Mouse (Mus musculus): ENCODE results near the gene Stac3. TPM values are rescaled to one million over a fixed set of nuclear protein-coding genes. Genes with fewer than 3 reads are reported as not detected.

Gene Stac3
- polyA plus RNA-seq, 1 experiment = 3.0 TPM

- DNase-seq = no peak
- no peaks in the 10 kb centered on the region for H3K36me3 ChIP-seq (ENCODE audit: control insufficient read depth, insufficient read depth, low read length)
- no peak overlapping the region for H3K4me3 ChIP-seq (ENCODE audit: insufficient read depth, low read depth, low read length)
Observed at GRCm38 (mm10) chr10:127534929-127535384, 33.5 kb downstream of the Stac3 start.

GRCm38 (mm10) chr10:127536586-127537314 lies 35.3 kb downstream of the Stac3 start:
- 0 out of 2 replicates have a peak, but pooled peaks cover 2% of the 10 kb centered on the region for H3K27me3 ChIP-seq (replicated peaks; ENCODE audit: control insufficient read depth, insufficient read depth, low read length)
- H3K4me3 ChIP-seq (ENCODE audit: insufficient read depth, low read depth, low read length) = no peak overlapping the region
- DNase-seq = peak; percentile 56

More at GRCm38 (mm10) chr10:127534929-127535384, 33.5 kb downstream of the Stac3 start:
- no peak for TF ChIP-seq CTCF (conservative IDR thresholded peaks at IDR 0.05; ENCODE audit: insufficient read depth, insufficient read length, low read depth, low read length)
- TF ChIP-seq POLR2A (IDR thresholded peaks at IDR 0.05; ENCODE audit: low read depth, low read length) = no peak
- no peak overlapping the region for H3K27ac ChIP-seq (ENCODE audit: insufficient read depth, low read depth, low read length)
- 0 out of 2 replicates have a peak, but pooled peaks cover 5% of the 10 kb centered on the region for H3K27me3 ChIP-seq (replicated peaks; ENCODE audit: control insufficient read depth, insufficient read depth, low read length)
- peaks cover 10% of the 10 kb centered on the region for H3K4me1 ChIP-seq (ENCODE audit: control insufficient read depth, insufficient read depth, low read length)
- 5% methylated on average over 29 of the region's 30 CpGs for WGBS

DNA sequence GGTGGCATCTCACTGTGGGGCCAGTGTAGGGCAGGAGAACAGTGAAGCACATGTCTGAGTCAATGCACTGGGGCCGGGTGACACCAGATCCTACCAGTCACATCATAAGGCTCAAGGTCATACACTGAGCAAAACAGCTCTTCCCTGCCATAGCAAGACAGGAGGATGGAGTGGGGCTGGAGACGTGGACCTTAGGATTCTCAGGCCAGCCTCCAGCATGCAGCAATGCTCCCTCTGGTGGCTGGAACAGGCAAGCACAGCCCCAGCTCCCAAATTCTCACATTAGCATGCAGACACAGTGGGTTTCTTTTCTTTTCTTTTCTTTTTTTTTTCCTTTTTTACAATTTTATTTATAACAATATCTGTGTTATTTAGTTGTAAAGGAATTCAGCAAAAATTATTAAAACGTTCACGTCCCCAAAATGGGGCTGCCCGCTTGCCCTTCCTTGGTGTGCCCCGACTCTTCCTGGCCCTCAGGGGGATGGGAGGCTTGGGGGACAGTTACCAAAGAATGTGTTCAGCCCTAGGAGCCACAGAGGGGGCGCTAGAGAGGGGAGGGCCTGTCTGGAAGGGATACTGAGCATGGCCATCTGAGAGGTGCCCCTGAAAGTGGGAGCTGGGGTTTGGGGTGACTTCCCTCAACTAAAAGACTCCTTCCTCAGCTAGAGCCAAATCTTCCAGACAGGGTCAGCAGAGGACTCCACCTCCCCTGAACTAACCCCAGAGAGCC lies 36.5 kb downstream of the Stac3 start:
- peak; percentile 96 for TF ChIP-seq CTCF (conservative IDR thresholded peaks at IDR 0.05; ENCODE audit: insufficient read depth, insufficient read length, low read depth, low read length)
- TF ChIP-seq POLR2A (IDR thresholded peaks at IDR 0.05; ENCODE audit: low read depth, low read length) = no peak
- Histone ChIP-seq H3K4me1 (ENCODE audit: control insufficient read depth, insufficient read depth, low read length) (peaks cover 10% of the 10 kb centered on the region), H3K27me3 (replicated peaks; ENCODE audit: control insufficient read depth, insufficient read depth, low read length) (0 out of 2 replicates have a peak, but pooled peaks cover 2% of the 10 kb centered on the region), H3K4me3 (ENCODE audit: insufficient read depth, low read depth, low read length) (no peak overlapping the region), H3K27ac (ENCODE audit: insufficient read depth, low read depth, low read length) (no peak overlapping the region), H3K36me3 (ENCODE audit: control insufficient read depth, insufficient read depth, low read length) (no peaks in the 10 kb centered on the region)
- 30% methylated on average over 7 of the region's 7 CpGs for WGBS
- DNase-seq = peak; percentile 84

More at GRCm38 (mm10) chr10:127536586-127537314, 35.3 kb downstream of the Stac3 start:
- peak; percentile 51 for TF ChIP-seq CTCF (conservative IDR thresholded peaks at IDR 0.05; ENCODE audit: insufficient read depth, insufficient read length, low read depth, low read length)
- no peak for TF ChIP-seq POLR2A (IDR thresholded peaks at IDR 0.05; ENCODE audit: low read depth, low read length)
- Histone ChIP-seq H3K36me3 (ENCODE audit: control insufficient read depth, insufficient read depth, low read length) (no peaks in the 10 kb centered on the region), H3K27ac (ENCODE audit: insufficient read depth, low read depth, low read length) (no peak overlapping the region), H3K4me1 (ENCODE audit: control insufficient read depth, insufficient read depth, low read length) (peaks cover 10% of the 10 kb centered on the region)
- WGBS = 10% methylated on average over 8 of the region's 8 CpGs

GRCm38 (mm10) chr10:127541510-127541909 lies 40.0 kb downstream of the Stac3 start:
- Histone ChIP-seq H3K27me3 (replicated peaks; ENCODE audit: control insufficient read depth, insufficient read depth, low read length) (no peaks in the 10 kb centered on the region), H3K4me1 (ENCODE audit: control insufficient read depth, insufficient read depth, low read length) (no peaks in the 10 kb centered on the region), H3K4me3 (ENCODE audit: insufficient read depth, low read depth, low read length) (no peak overlapping the region), H3K36me3 (ENCODE audit: control insufficient read depth, insufficient read depth, low read length) (no peaks in the 10 kb centered on the region), H3K27ac (ENCODE audit: insufficient read depth, low read depth, low read length) (no peak overlapping the region)
- DNase-seq = no peak
- 94% methylated on average over 8 of the region's 8 CpGs for WGBS
- no peak for TF ChIP-seq POLR2A (IDR thresholded peaks at IDR 0.05; ENCODE audit: low read depth, low read length)
- TF ChIP-seq CTCF (conservative IDR thresholded peaks at IDR 0.05; ENCODE audit: insufficient read depth, insufficient read length, low read depth, low read length) = no peak

DNA sequence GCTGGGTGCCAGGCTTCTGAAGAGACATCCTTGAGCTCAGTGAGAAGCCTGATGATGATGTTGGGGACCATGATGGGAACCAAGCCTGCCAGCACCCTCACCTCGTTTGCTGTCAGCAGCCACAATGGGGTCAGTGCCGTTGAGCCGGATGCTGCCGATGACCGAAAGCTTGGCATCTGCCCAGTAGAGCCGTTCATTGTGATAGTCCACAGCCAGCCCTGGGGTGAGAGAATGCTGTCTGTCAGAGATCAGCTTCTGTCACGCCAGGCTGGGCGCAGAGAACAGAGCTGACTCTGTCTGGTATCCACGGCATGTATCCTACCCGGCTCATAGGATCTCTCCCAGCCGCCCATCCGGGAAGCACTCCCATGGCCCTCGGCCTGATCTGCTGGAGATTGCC lies 40.6 kb downstream of the Stac3 start:
- WGBS = 56% methylated on average over 13 of the region's 13 CpGs
- Histone ChIP-seq H3K36me3 (ENCODE audit: control insufficient read depth, insufficient read depth, low read length) (no peaks in the 10 kb centered on the region), H3K27ac (ENCODE audit: insufficient read depth, low read depth, low read length) (no peak overlapping the region), H3K4me1 (ENCODE audit: control insufficient read depth, insufficient read depth, low read length) (no peaks in the 10 kb centered on the region), H3K4me3 (ENCODE audit: insufficient read depth, low read depth, low read length) (no peak overlapping the region), H3K27me3 (replicated peaks; ENCODE audit: control insufficient read depth, insufficient read depth, low read length) (no peaks in the 10 kb centered on the region)
- TF ChIP-seq CTCF (conservative IDR thresholded peaks at IDR 0.05; ENCODE audit: insufficient read depth, insufficient read length, low read depth, low read length) (no peak), POLR2A (IDR thresholded peaks at IDR 0.05; ENCODE audit: low read depth, low read length) (no peak)
- DNase-seq = peak; percentile 23

- Histone ChIP-seq H3K4me3 (ENCODE audit: insufficient read depth, low read depth, low read length) (no peak overlapping the region), H3K4me1 (ENCODE audit: control insufficient read depth, insufficient read depth, low read length) (no peaks in the 10 kb centered on the region), H3K27ac (ENCODE audit: insufficient read depth, low read depth, low read length) (no peak overlapping the region), H3K36me3 (ENCODE audit: control insufficient read depth, insufficient read depth, low read length) (no peaks in the 10 kb centered on the region), H3K27me3 (replicated peaks; ENCODE audit: control insufficient read depth, insufficient read depth, low read length) (no peaks in the 10 kb centered on the region)
- no peak for TF ChIP-seq POLR2A (IDR thresholded peaks at IDR 0.05; ENCODE audit: low read depth, low read length)
- no peak for TF ChIP-seq CTCF (conservative IDR thresholded peaks at IDR 0.05; ENCODE audit: insufficient read depth, insufficient read length, low read depth, low read length)
- 55% methylated on average over 6 of the region's 6 CpGs for WGBS
- DNase-seq = no peak
Observed at GRCm38 (mm10) chr10:127542720-127543119, 41.2 kb downstream of the Stac3 start.

DNA sequence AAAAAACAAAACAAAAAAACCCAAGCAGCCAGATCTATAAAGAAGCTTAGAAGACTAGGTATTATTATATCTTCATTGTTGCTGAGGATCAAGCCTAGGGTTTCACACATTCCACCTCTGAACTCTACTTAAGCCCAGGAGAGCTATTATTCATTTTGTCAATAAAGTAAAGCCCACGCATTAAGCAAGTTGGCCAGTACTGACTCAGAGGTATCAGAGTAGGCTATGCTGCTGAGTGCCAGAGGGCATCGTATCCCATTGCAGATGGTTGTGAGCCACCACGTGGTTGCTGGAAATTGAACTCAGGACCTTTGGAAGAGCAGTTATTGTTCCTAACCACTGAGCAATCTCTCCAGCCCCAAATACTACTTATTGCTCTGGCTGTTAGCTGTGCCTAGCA lies 42.4 kb downstream of the Stac3 start:
- no peak for DNase-seq
- Histone ChIP-seq H3K36me3 (ENCODE audit: control insufficient read depth, insufficient read depth, low read length) (no peaks in the 10 kb centered on the region), H3K4me1 (ENCODE audit: control insufficient read depth, insufficient read depth, low read length) (no peaks in the 10 kb centered on the region), H3K27me3 (replicated peaks; ENCODE audit: control insufficient read depth, insufficient read depth, low read length) (no peaks in the 10 kb centered on the region), H3K27ac (ENCODE audit: insufficient read depth, low read depth, low read length) (no peak overlapping the region), H3K4me3 (ENCODE audit: insufficient read depth, low read depth, low read length) (no peak overlapping the region)
- WGBS = 68% methylated on average over 3 of the region's 3 CpGs
- TF ChIP-seq POLR2A (IDR thresholded peaks at IDR 0.05; ENCODE audit: low read depth, low read length) (no peak), CTCF (conservative IDR thresholded peaks at IDR 0.05; ENCODE audit: insufficient read depth, insufficient read length, low read depth, low read length) (no peak)
